Mouse (Mus musculus) macrophage (primary cell): ENCODE measurements around the gene Gstm7. TPM values are rescaled to one million over a fixed set of nuclear protein-coding genes. Genes with fewer than 3 reads are reported as not detected.
"Not testable (repeated sequence)": the region's sequence is repeated elsewhere in the genome, so short reads cannot be mapped to it uniquely, and the experiment has no call there.

Source experiments
- H3K27ac ChIP-seq: fragments of 350-480 bp; formaldehyde crosslinking; 2 replicates; pipeline ENCODE4 v1.9.0; 2021
- H3K36me3 ChIP-seq: fragments of 350-480 bp; formaldehyde crosslinking; 2 replicates; pipeline ENCODE4 v1.9.0; 2021; ENCODE audit errors: inconsistent target
- H3K4me3 ChIP-seq: fragments of 350-480 bp; formaldehyde crosslinking; 2 replicates; pipeline ENCODE4 v1.9.0; 2021; ENCODE audit errors: inconsistent target
- H3K79me2 ChIP-seq: fragments of 350-480 bp; formaldehyde crosslinking; 2 replicates; pipeline ENCODE4 v1.9.0; 2021; ENCODE audit errors: inconsistent target
- WGBS: methylation state at CpG from one replicate; pipeline ENCODE4 v1.1.7; 2026; ENCODE audit warnings: inconsistent platforms; ENCODE audit not compliant: missing documents; 5-methylcytosine and 5-hydroxymethylcytosine counted together
- polyA plus RNA-seq: library from polyadenylated mRNA; stranded (reverse); fragments of 250-400 nt; gene quantifications from 3 replicates; pipeline ENCODE4 v1.2.4, GENCODE M21; 2018; ENCODE audit warnings: inconsistent platforms
- total RNA-seq, 78 experiments: library from RNA; depleted of rRNA; stranded (reverse); fragments of 250-400 nt; gene quantifications; 1 replicate in 9 of 78; 2 replicates in 24 of 78; 3 replicates in 43 of 78; 4 replicates in 2 of 78; pipeline ENCODE4 v1.2.4; 2018; ENCODE audit warnings: inconsistent platforms in 56 of 78

Gstm7 gene
- total RNA-seq (2018; cell fraction: chromatin; rRNA removed), result 1 to 10 TPM in 1 of 26 experiments, not detected in 25; 1.6 TPM
- total RNA-seq (2018; cell fraction: cytosol; rRNA removed), result under 1 TPM in 24 of 26 experiments, not detected in 2; 0.14 to 0.67 (median 0.27) TPM
- total RNA-seq (2018; cell fraction: nucleus; rRNA removed), result 1 to 10 TPM in 1 of 26 experiments, not detected in 25; 1.7 TPM
- polyA plus RNA-seq, result 0.27 to 0.37 TPM in 2 of 3 replicates, not detected in the other

GRCm38 (mm10) chr3:107931670-107932069 is at the start of gene Gstm7:
Gene Gstm7, minus strand, starts transcription at chr3:107931817.
- no peak within 1 kb of the TSS for H3K4me3 ChIP-seq
- no peak within 1 kb of the TSS for H3K27ac ChIP-seq
- H3K36me3 ChIP-seq, result no peaks in the 10 kb centered on the region
- no peaks in the 10 kb centered on the region for H3K79me2 ChIP-seq
- 31% methylated on average over 10 of the region's 10 CpGs for WGBS

GRCm38 (mm10) chr3:107981261-107981660 is 49.6 kb upstream of the Gstm7 start:
- no peak overlapping the region for H3K27ac ChIP-seq
- H3K4me3 ChIP-seq, result no peak overlapping the region
- no peaks in the 10 kb centered on the region for H3K79me2 ChIP-seq
- H3K36me3 ChIP-seq, result no peaks in the 10 kb centered on the region
- 75% methylated on average over 3 of the region's 3 CpGs for WGBS

GRCm38 (mm10) chr3:107977691-107978090 is 46.1 kb upstream of the Gstm7 start:
- H3K27ac ChIP-seq, result no peak overlapping the region
- 85% methylated on average over 3 of the region's 3 CpGs for WGBS

GRCm38 (mm10) chr3:107974237-107974636 is 42.6 kb upstream of the Gstm7 start:
- 100% methylated on average over 1 of the region's 1 CpGs for WGBS

More at GRCm38 (mm10) chr3:107977691-107978090, 46.1 kb upstream of the Gstm7 start:
- Histone ChIP-seq H3K79me2 (no peaks in the 10 kb centered on the region), H3K36me3 (no peaks in the 10 kb centered on the region), H3K4me3 (no peak overlapping the region)

GRCm38 (mm10) chr3:107972070-107972469 is 40.5 kb upstream of the Gstm7 start:
- H3K36me3 ChIP-seq, result no peaks in the 10 kb centered on the region
- no peaks in the 10 kb centered on the region for H3K79me2 ChIP-seq
- H3K4me3 ChIP-seq, result no peak overlapping the region
- 93% methylated on average over 3 of the region's 3 CpGs for WGBS
- H3K27ac ChIP-seq, result no peak overlapping the region

More at GRCm38 (mm10) chr3:107974237-107974636, 42.6 kb upstream of the Gstm7 start:
- Histone ChIP-seq H3K79me2 (no peaks in the 10 kb centered on the region), H3K27ac (no peak overlapping the region), H3K36me3 (no peaks in the 10 kb centered on the region), H3K4me3 (no peak overlapping the region)

GRCm38 (mm10) chr3:107971101-107971500 is 39.5 kb upstream of the Gstm7 start:
- WGBS, result 100% methylated on average over 3 of the region's 3 CpGs
- not testable (repeated sequence) for H3K4me3 ChIP-seq, H3K36me3 ChIP-seq, H3K79me2 ChIP-seq, H3K27ac ChIP-seq

- Histone ChIP-seq H3K36me3 (no peaks in the 10 kb centered on the region), H3K27ac (no peak within 1 kb of the TSS), H3K4me3 (no peak within 1 kb of the TSS), H3K79me2 (no peaks in the 10 kb centered on the region)
- 79% methylated on average over 13 of the region's 13 CpGs for WGBS
Observed at GRCm38 (mm10) chr3:107968724-107969395, 37.2 kb upstream of the Gstm7 start, which contains the start of gene Gstm3. Gene Gstm3, minus strand, starts transcription at chr3:107969283.

GRCm38 (mm10) chr3:107966631-107967030 is 35.0 kb upstream of the Gstm7 start:
- Histone ChIP-seq H3K79me2 (no peaks in the 10 kb centered on the region), H3K27ac (no peak overlapping the region), H3K4me3 (no peak overlapping the region), H3K36me3 (no peaks in the 10 kb centered on the region)
- WGBS, result 94% methylated on average over 5 of the region's 5 CpGs

- Histone ChIP-seq H3K4me3 (no peak overlapping the region), H3K27ac (no peak overlapping the region), H3K79me2 (no peaks in the 10 kb centered on the region), H3K36me3 (no peaks in the 10 kb centered on the region)
- WGBS, result 100% methylated on average over 1 of the region's 1 CpGs
Observed at GRCm38 (mm10) chr3:107965592-107965991, 34.0 kb upstream of the Gstm7 start.

- Histone ChIP-seq H3K27ac (peak overlapping the region; percentile 27), H3K4me3 (no peak overlapping the region), H3K36me3 (no peaks in the 10 kb centered on the region), H3K79me2 (no peaks in the 10 kb centered on the region)
- WGBS, result 53% methylated on average over 5 of the region's 5 CpGs
Observed at GRCm38 (mm10) chr3:107964656-107965308, 33.2 kb upstream of the Gstm7 start.

- Histone ChIP-seq H3K79me2 (no peaks in the 10 kb centered on the region), H3K36me3 (no peaks in the 10 kb centered on the region), H3K27ac (peak overlapping the region; percentile 27), H3K4me3 (no peak overlapping the region)
- whole genome bisulfite sequencing, result 96% methylated on average over 4 of the region's 4 CpGs
Observed at GRCm38 (mm10) chr3:107964026-107964425, 32.4 kb upstream of the Gstm7 start.

GRCm38 (mm10) chr3:107955260-107955659 is 23.6 kb upstream of the Gstm7 start:
- not testable (repeated sequence) for H3K4me3 ChIP-seq, H3K79me2 ChIP-seq, H3K27ac ChIP-seq, H3K36me3 ChIP-seq
- 100% methylated on average over 5 of the region's 9 CpGs for WGBS

GRCm38 (mm10) chr3:107953906-107954305 is 22.3 kb upstream of the Gstm7 start:
- no peaks in the 10 kb centered on the region for H3K79me2 ChIP-seq
- H3K4me3 ChIP-seq, result no peak overlapping the region
- H3K36me3 ChIP-seq, result no peaks in the 10 kb centered on the region
- no peak overlapping the region for H3K27ac ChIP-seq
- 92% methylated on average over 5 of the region's 5 CpGs for WGBS

- H3K4me3 ChIP-seq, result no peak overlapping the region
- WGBS, result 31% methylated on average over 6 of the region's 6 CpGs
- no peak overlapping the region for H3K27ac ChIP-seq
- H3K79me2 ChIP-seq, result no peaks in the 10 kb centered on the region
- H3K36me3 ChIP-seq, result no peaks in the 10 kb centered on the region
Observed at GRCm38 (mm10) chr3:107953328-107953755, 21.7 kb upstream of the Gstm7 start.

GRCm38 (mm10) chr3:107950531-107950930 is 18.9 kb upstream of the Gstm7 start:
- H3K4me3 ChIP-seq, result no peak overlapping the region
- no peaks in the 10 kb centered on the region for H3K36me3 ChIP-seq
- no peaks in the 10 kb centered on the region for H3K79me2 ChIP-seq
- 93% methylated on average over 8 of the region's 11 CpGs for WGBS
- no peak overlapping the region for H3K27ac ChIP-seq
